Mouse (Mus musculus): Measurements from ENCODE around the gene Dscaml1.

DNA sequence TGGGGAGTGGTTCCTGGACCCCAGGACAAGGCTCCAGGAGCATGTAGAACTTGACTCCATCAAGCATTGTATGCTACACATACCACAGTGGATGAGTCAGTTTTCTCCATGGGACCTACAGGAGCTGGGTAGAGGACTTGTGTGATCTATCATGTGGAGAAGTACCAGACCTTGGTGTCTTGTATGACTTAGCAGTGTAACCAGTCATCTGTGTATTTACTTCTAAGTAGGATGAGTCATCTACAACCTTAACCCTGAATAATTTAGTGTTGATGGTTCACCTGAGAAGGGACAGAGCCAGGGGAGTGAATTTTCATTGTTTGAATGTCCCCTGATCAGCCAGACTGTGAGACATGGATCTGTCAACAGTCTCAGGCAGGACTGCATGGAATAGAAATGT lies 48.4 kb downstream of the Dscaml1 start:
- TF ChIP-seq CTCF (conservative IDR thresholded peaks at IDR 0.05; ENCODE audit: insufficient read depth, insufficient read length, low read depth, low read length), result no peak
- TF ChIP-seq POLR2A (IDR thresholded peaks at IDR 0.05; ENCODE audit: low read depth, low read length), result no peak

Measured in kidney, adult 2 months (tissue).